Mouse (Mus musculus) heart, embryonic 14.5 days (tissue): Measurements from ENCODE around the gene Pik3c2g. TPM values are rescaled to one million over a fixed set of nuclear protein-coding genes. Genes with fewer than 3 reads are reported as not detected.

Source experiments
- ATAC-seq: fragments of 200-750 bp; cut with Nextera tagmentation; 2 replicates; pipeline ENCODE4 v1.8.0; 2017; ENCODE audit warnings: low read depth, moderate TSS enrichment; ENCODE audit not compliant: insufficient number of reproducible peaks, insufficient read depth, low FRiP score
- H3K27ac ChIP-seq, 2 experiments: fragments of 200-500 bp in 1 of 2; fragments of 300-500 bp in 1 of 2; sonication (generic) in 1 of 2; replicated peaks in 1 of 2; 2 replicates each; pipeline ENCODE4 v1.5.1; 2012 to 2014; ENCODE audit warnings: low read depth in 2 of 2, low read length in 2 of 2, control low read depth in 1 of 2, mild to moderate bottlenecking in 1 of 2, mixed read lengths in 1 of 2; ENCODE audit not compliant: control insufficient read depth in 1 of 2, insufficient read depth in 1 of 2
- H3K27me3 ChIP-seq: fragments of 300-500 bp; sonication (generic); 2 replicates; pipeline ENCODE4 v1.6.1; 2014; ENCODE audit warnings: mild to moderate bottlenecking, low read length, control low read depth; ENCODE audit not compliant: control insufficient read depth, insufficient read depth
- H3K36me3 ChIP-seq: fragments of 300-500 bp; sonication (generic); 2 replicates; pipeline ENCODE4 v1.6.1; 2014; ENCODE audit warnings: mild to moderate bottlenecking, control low read depth, low read length, mixed read lengths; ENCODE audit not compliant: control insufficient read depth, insufficient read depth
- H3K4me1 ChIP-seq, 2 experiments: fragments of 200-500 bp in 1 of 2; fragments of 300-500 bp in 1 of 2; sonication (generic) in 1 of 2; 2 replicates each; pipeline ENCODE4 v1.6.1; 2012 to 2014; ENCODE audit warnings: low read length in 2 of 2, control low read depth in 1 of 2, mixed read lengths in 1 of 2; ENCODE audit not compliant: control insufficient read depth in 2 of 2, insufficient read depth in 2 of 2
- H3K4me2 ChIP-seq: fragments of 300-500 bp; sonication (generic); 2 replicates; pipeline ENCODE4 v1.6.1; 2014; ENCODE audit warnings: mild to moderate bottlenecking, low read length
- H3K4me3 ChIP-seq, 2 experiments: fragments of 200-500 bp in 1 of 2; fragments of 300-500 bp in 1 of 2; sonication (generic) in 1 of 2; 2 replicates each; pipeline ENCODE4 v1.5.1; 2012 to 2014; ENCODE audit warnings: low read length in 2 of 2, mild to moderate bottlenecking in 2 of 2, control low read depth in 1 of 2, low read depth in 1 of 2, moderate library complexity in 1 of 2; ENCODE audit not compliant: control insufficient read depth in 1 of 2, insufficient read depth in 1 of 2
- H3K9ac ChIP-seq: fragments of 300-500 bp; sonication (generic); 2 replicates; pipeline ENCODE4 v1.6.1; 2014; ENCODE audit warnings: mild to moderate bottlenecking, low read length
- H3K9me3 ChIP-seq: fragments of 300-500 bp; sonication (generic); 2 replicates; pipeline ENCODE4 v1.6.1; 2016; ENCODE audit warnings: low read length, control low read depth; ENCODE audit not compliant: control insufficient read depth
- WGBS: fragments of 180-500 bp; shearing (Covaris S2); extraction: QIAGEN DNeasy Blood & Tissue Kit; methylation state at CpG from one replicate; pipeline ENCODE4 v1.1.7; 2014; 5-methylcytosine and 5-hydroxymethylcytosine counted together
- polyA plus RNA-seq: library from polyadenylated mRNA; unstranded; fragments of >200 nt; fragmentation: Nextera tagmentation; extraction: Ambion mirVana; gene quantifications from 2 replicates; pipeline ENCODE4 v1.2.1, GENCODE M21; 2014

The Pik3c2g gene
- polyA plus RNA-seq, 1 experiment from 2014 or later: 0.18 TPM

DNA sequence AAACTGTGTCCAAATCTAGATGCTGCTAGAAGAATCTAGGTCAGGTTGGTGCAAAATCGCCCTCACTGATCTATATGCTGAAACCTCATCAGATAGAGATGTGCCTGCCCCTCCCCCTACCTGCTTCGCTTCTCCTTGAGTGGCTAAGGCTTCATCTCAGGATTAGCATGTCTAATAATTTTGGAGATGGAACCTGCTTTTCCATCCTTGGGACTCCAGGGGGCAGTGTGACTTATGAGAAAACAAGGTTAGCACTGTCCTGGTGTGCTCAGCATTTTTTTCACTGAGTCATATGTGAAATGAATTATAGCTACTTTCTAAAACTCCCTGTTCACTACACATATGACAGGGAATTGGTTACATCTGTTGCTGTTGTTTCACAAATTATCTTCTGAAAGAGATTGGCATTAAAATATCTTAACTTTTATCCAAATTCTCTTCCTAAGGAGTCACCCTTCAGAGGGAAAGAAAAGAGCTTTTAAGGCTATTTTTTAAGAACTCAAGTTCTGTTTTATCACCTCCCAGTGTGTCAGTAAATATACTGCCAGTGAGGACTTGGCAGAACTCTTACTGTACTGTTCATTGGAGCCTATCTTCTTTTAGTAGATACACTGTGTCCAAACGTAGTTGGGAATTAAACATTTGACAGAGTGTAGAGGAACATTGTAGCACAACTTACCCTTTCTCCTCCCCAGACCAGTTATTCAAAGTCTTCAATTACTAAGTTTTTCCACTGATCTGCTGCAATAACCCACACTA lies 287.6 kb downstream of the Pik3c2g start:
- no peaks in the 10 kb centered on the region for H3K9me3 ChIP-seq
- H3K36me3 ChIP-seq: no peaks in the 10 kb centered on the region
- WGBS: 39% methylated on average over 3 of the region's 3 CpGs

DNA sequence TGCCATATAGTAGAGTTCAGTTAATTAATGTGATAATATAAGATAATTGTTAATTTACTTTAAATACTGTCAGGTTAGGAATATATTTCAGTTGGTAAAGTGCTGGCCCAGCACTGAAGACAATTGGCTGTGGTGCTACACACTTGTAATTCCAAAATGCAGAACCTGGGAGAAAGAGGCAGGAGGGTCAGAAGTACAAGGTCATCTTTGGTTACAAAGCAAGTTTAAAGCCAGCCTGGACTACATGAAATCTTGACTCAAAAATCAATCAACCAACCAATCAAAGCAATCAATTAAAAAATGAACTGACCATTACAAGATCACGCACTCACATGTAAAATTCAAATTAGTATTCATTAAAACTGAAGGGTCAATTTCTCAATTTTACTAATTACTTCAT lies 289.7 kb downstream of the Pik3c2g start:
- 86% methylated on average over 1 of the region's 1 CpGs for WGBS
- Histone ChIP-seq H3K27ac (no peak overlapping the region), H3K4me3 (no peak overlapping the region), H3K27me3 (no peaks in the 10 kb centered on the region), H3K4me2 (no peak overlapping the region), H3K9me3 (no peaks in the 10 kb centered on the region), H3K9ac (no peak overlapping the region), H3K36me3 (no peaks in the 10 kb centered on the region), H3K4me1 (peaks cover 0 to 2% of the 10 kb centered on the region in 2 experiments; a peak in 1 of 4 replicates)
- ATAC-seq: no peak

More for the DNA sequence above, 287.6 kb downstream of the Pik3c2g start:
- Histone ChIP-seq H3K27me3 (no peaks in the 10 kb centered on the region), H3K4me2 (no peak overlapping the region), H3K27ac (peak overlapping the region in 1 of 2 experiments; percentile 33; a peak in 1 of 4 replicates), H3K9ac (no peak overlapping the region), H3K4me3 (no peak overlapping the region), H3K4me1 (peaks cover 0 to 2% of the 10 kb centered on the region in 2 experiments; a peak in 1 of 4 replicates)
- ATAC-seq: no peak

DNA sequence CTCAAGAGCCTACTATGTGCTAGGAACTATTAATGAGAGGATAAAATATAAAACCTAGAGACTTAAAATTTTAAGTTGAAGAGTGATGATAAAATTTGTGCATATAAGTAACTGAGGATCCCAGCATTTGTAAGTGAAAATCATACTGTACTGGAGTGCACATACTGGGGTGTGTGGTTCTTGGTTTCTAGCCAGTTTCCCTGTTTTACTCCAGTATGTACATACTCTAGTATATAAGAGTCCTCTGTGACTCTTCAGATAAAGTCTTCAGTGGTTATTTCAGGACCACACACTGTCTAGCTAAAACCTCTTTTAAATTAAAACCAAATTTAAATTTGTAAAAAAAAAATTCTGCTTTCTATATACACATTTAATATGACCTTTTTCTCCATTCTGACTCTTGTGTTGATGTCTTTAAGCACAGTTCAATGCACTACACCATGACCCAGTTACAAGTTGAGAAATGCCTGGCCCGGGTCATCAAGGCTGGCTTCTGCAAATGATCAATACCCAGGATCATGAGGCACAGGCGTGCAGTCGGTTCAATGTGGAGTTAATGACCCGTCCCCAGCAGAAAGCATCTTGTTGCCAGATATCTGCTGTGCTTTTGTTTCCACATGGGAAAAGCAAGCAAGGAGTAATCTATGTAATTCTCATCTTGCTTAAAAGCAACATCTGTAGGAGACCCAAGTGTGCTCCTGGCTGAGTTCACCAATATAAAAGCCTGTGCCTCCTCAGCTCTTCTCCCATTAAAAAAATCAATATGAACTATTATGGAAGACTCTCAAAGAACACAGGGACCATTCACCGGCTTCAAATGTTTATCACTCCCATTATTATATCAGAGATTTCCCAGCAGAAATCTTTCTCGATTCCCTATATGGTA lies 290.7 kb downstream of the Pik3c2g start:
- Histone ChIP-seq H3K9me3 (no peaks in the 10 kb centered on the region), H3K36me3 (no peaks in the 10 kb centered on the region), H3K4me2 (no peak overlapping the region), H3K27me3 (no peaks in the 10 kb centered on the region), H3K4me3 (no peak overlapping the region), H3K4me1 (peaks cover 0 to 2% of the 10 kb centered on the region in 2 experiments; a peak in 1 of 4 replicates), H3K9ac (no peak overlapping the region), H3K27ac (no peak overlapping the region)
- no peak for ATAC-seq
- 71% methylated on average over 6 of the region's 6 CpGs for WGBS

GRCm38 (mm10) chr6:139878362-139878696 lies 291.3 kb downstream of the Pik3c2g start:
- H3K4me3 ChIP-seq: no peak overlapping the region
- H3K27ac ChIP-seq: no peak overlapping the region
- no peaks in the 10 kb centered on the region for H3K27me3 ChIP-seq
- H3K36me3 ChIP-seq: no peaks in the 10 kb centered on the region
- H3K4me1 ChIP-seq: peaks cover 0 to 2% of the 10 kb centered on the region in 2 experiments; a peak in 1 of 4 replicates
- H3K9ac ChIP-seq: no peak overlapping the region
- no peak overlapping the region for H3K4me2 ChIP-seq
- 34% methylated on average over 1 of the region's 1 CpGs for WGBS
- ATAC-seq: no peak
- H3K9me3 ChIP-seq: no peaks in the 10 kb centered on the region

- Histone ChIP-seq H3K4me1 (peaks cover 0 to 2% of the 10 kb centered on the region in 2 experiments; a peak in 1 of 4 replicates), H3K9ac (no peak overlapping the region), H3K36me3 (no peaks in the 10 kb centered on the region), H3K27ac (no peak overlapping the region), H3K4me2 (no peak overlapping the region), H3K9me3 (no peaks in the 10 kb centered on the region), H3K27me3 (no peaks in the 10 kb centered on the region), H3K4me3 (no peak overlapping the region)
- ATAC-seq: no peak
- WGBS: 87% methylated on average over 2 of the region's 2 CpGs
Observed at GRCm38 (mm10) chr6:139882076-139882475, 295.1 kb downstream of the Pik3c2g start.

DNA sequence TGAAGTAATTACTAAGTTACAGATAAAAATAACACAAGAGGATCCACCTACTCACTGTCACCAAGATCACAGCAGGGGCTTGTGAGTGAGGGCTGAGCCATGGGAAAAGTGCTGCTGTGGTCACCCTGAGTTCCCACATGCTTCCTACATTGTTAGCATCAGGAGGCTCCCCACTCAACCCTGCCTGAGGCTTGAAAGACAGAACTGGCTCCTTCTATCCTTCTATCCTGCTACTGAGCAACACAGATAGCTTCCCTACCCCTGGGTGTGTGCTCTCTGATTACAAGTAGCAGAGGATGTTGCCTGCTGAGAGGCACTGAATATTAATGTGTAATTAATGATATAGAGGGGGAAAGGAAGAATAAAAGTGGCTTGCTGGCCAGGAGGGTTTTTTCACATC lies 300.2 kb downstream of the Pik3c2g start:
- Histone ChIP-seq H3K27ac (no peak overlapping the region), H3K4me2 (no peak overlapping the region), H3K4me3 (no peak overlapping the region), H3K27me3 (no peaks in the 10 kb centered on the region), H3K9ac (no peak overlapping the region), H3K4me1 (no peaks in the 10 kb centered on the region), H3K9me3 (no peaks in the 10 kb centered on the region), H3K36me3 (no peaks in the 10 kb centered on the region)
- ATAC-seq: no peak

- Histone ChIP-seq H3K9ac (no peak overlapping the region), H3K36me3 (no peaks in the 10 kb centered on the region), H3K4me2 (no peak overlapping the region), H3K4me3 (no peak overlapping the region), H3K9me3 (peaks cover 4% of the 10 kb centered on the region), H3K4me1 (no peaks in the 10 kb centered on the region), H3K27me3 (no peaks in the 10 kb centered on the region), H3K27ac (no peak overlapping the region)
- WGBS: 49% methylated on average over 2 of the region's 2 CpGs
- ATAC-seq: no peak
Observed at GRCm38 (mm10) chr6:139895637-139896036, 308.6 kb downstream of the Pik3c2g start.
